In genomic region chr2:5319138-5319537, GRCm38 (mm10) we compare ENCODE assay signal across 23 mouse cellular contexts.
DNase-seq lines count a peak whose midpoint lies in the region; ATAC-seq and TF ChIP-seq lines count a peak whose summit lies in the region.
"Had no signal": no experiment of that assay in that cellular context is flagged by ENCODE, and none has a peak within 500 bp of the region (broad histone marks: within the 10 kb centered on the region; RNA-seq: fewer than 3 reads in every experiment).

No protein-coding gene starts in this region.

- H3K27ac ChIP-seq in CH12.LX (ENCODE audit: insufficient read depth, low read depth): no peak overlapping the region
- H3K27ac ChIP-seq: embryonic facial prominence, embryonic 10.5 days; embryonic facial prominence, embryonic 12.5 days; forebrain, embryonic 13.5 days; forebrain, embryonic 15.5 days had no signal

- no peak for TF ChIP-seq RAD21 in CH12.LX (IDR thresholded peaks at IDR 0.05; ENCODE audit: low read depth, low read length)

- TF ChIP-seq CTCF in CH12.LX (conservative IDR thresholded peaks at IDR 0.05 in 1 of 2, IDR thresholded peaks at IDR 0.05 in 1 of 2; ENCODE audit: low read depth in 2 of 2, low read length in 2 of 2): no peak

- H3K27me3 ChIP-seq in CH12.LX (replicated peaks): no peaks in the 10 kb centered on the region
- H3K27me3 ChIP-seq: embryonic facial prominence, embryonic 12.5 days; forebrain, embryonic 13.5 days; forebrain, embryonic 15.5 days; Patski had no signal

- in situ Hi-C loops in CH12.LX (cut with MboI; ENCODE audit: low pct_ligation_motif_present, low pct_unique_long_range_greater_than_20kb, low sequenced_read_pairs): no loop called here

- no peak for TF ChIP-seq POLR2A in CH12.LX (IDR thresholded peaks at IDR 0.05; ENCODE audit: low read depth, low read length)

- peak; percentile 45; the same call in 1 of the 2 replicates for ATAC-seq in frontal cortex, adult (ENCODE audit: low TSS enrichment)
- ATAC-seq: activated CD4-positive, CD25-positive, alpha-beta regulatory T cell, adult 4 months; CD4-positive, CD25-positive, alpha-beta regulatory T cell, adult 4 months; forebrain, embryonic 13.5 days; forebrain, embryonic 15.5 days; forebrain, postnatal 0 days; Patski had no signal

- no peaks in the 10 kb centered on the region for H3K9me3 ChIP-seq in CH12.LX (replicated peaks; ENCODE audit: low read length)
- H3K9me3 ChIP-seq: embryonic facial prominence, embryonic 10.5 days; embryonic facial prominence, embryonic 12.5 days; forebrain, embryonic 13.5 days; forebrain, embryonic 15.5 days had no signal

- H3K4me1 ChIP-seq in CH12.LX (ENCODE audit: control insufficient read depth in 1 of 2, insufficient read depth in 2 of 2): peaks cover 7 to 21% of the 10 kb centered on the region in 2 experiments; a peak in 3 of 4 replicates
- H3K4me1 ChIP-seq: embryonic facial prominence, embryonic 12.5 days had no signal

- H3K4me3 ChIP-seq in CH12.LX (replicated peaks in 1 of 3; ENCODE audit: low read depth in 2 of 3, low read length in 2 of 3, poor library complexity in 1 of 3): no peak overlapping the region
- H3K4me3 ChIP-seq: embryonic facial prominence, embryonic 10.5 days; embryonic facial prominence, embryonic 12.5 days; forebrain, embryonic 13.5 days; forebrain, embryonic 15.5 days had no signal

- no peak for DNase-seq in frontal cortex, postnatal 14 days (ENCODE audit: low spot score in 2 of 2)
- DNase-seq in CH12.LX (ENCODE audit: extremely low read depth): peak; percentile 31
- DNase-seq in brain, adult 2 months (ENCODE audit: low read depth, low spot score): peak; percentile 45
- DNase-seq in telencephalon, adult 2 months (ENCODE audit: low read depth, low spot score): peak; percentile 55
- DNase-seq in kidney, postnatal 4 days: no peak
- no peak for DNase-seq in spleen, adult 12 weeks (ENCODE audit: low spot score)
- DNase-seq: adrenal gland, adult 8-10 months; adrenal gland, postnatal 14 days; B cell, adult 2 months; cerebellum, adult 11-12 months; cerebellum, adult 2 months; cerebellum, adult 9-10 months; cerebellum, postnatal 10 days; cerebellum, postnatal 25 days; forebrain, postnatal 0 days had no signal

- H3K79me2 ChIP-seq in CH12.LX (replicated peaks; ENCODE audit: control insufficient read depth, extremely low read depth, insufficient read depth, poor library complexity, severe bottlenecking): no peaks in the 10 kb centered on the region

- dilution Hi-C loops in CH12.LX (cut with MboI; ENCODE audit: extremely low pct_ligation_motif_present, extremely low pct_unique_long_range_greater_than_20kb, low sequenced_read_pairs): no loop called here

- TF ChIP-seq EP300 in CH12.LX (IDR thresholded peaks at IDR 0.05; ENCODE audit: low read length): no peak

- no peak overlapping the region for H3K9ac ChIP-seq in CH12.LX (ENCODE audit: insufficient read depth, low read depth)
- H3K9ac ChIP-seq: embryonic facial prominence, embryonic 12.5 days; forebrain, embryonic 13.5 days; forebrain, embryonic 15.5 days; forebrain, postnatal 0 days had no signal

- no peak overlapping the region for H3K4me2 ChIP-seq in CH12.LX (ENCODE audit: insufficient read depth, low read depth, poor library complexity, severe bottlenecking)
- H3K4me2 ChIP-seq: embryonic facial prominence, embryonic 12.5 days; forebrain, embryonic 13.5 days; forebrain, embryonic 15.5 days had no signal

- peaks cover 0 to 14% of the 10 kb centered on the region in 2 experiments for H3K36me3 ChIP-seq in CH12.LX (replicated peaks in 1 of 2; ENCODE audit: control insufficient read depth in 1 of 2, insufficient read depth in 1 of 2, low read length in 1 of 2)
- H3K36me3 ChIP-seq: embryonic facial prominence, embryonic 10.5 days; embryonic facial prominence, embryonic 12.5 days; forebrain, embryonic 15.5 days had no signal

TF ChIP-seq in CH12.LX, 34 proteins besides CTCF, POLR2A, EP300 and RAD21:
- no peak for TF ChIP-seq GABPA (IDR thresholded peaks at IDR 0.05; ENCODE audit: insufficient replicate concordance, low read depth, low read length)
- TF ChIP-seq ETS1 (conservative IDR thresholded peaks at IDR 0.05; ENCODE audit: low read depth, low read length): no peak
- TF ChIP-seq CHD1 (IDR thresholded peaks at IDR 0.05; ENCODE audit: low read depth, low read length): no peak
- no peak for TF ChIP-seq CHD2 (IDR thresholded peaks at IDR 0.05; ENCODE audit: low read length)
- TF ChIP-seq NELFE (IDR thresholded peaks at IDR 0.05; ENCODE audit: low read depth, low read length): no peak
- TF ChIP-seq MYC (IDR thresholded peaks at IDR 0.05; ENCODE audit: low read depth, low read length): no peak
- no peak for TF ChIP-seq POLR2AphosphoS2 (IDR thresholded peaks at IDR 0.05; ENCODE audit: low read depth, low read length)
- no peak for TF ChIP-seq ZKSCAN1 (IDR thresholded peaks at IDR 0.05; ENCODE audit: borderline replicate concordance, low read depth, low read length)
- TF ChIP-seq E2F4 (IDR thresholded peaks at IDR 0.05; ENCODE audit: insufficient replicate concordance, low read depth, low read length): no peak
- no peak for TF ChIP-seq USF2 (conservative IDR thresholded peaks at IDR 0.05; ENCODE audit: low read depth, low read length)
- no peak for TF ChIP-seq ZNF384 (IDR thresholded peaks at IDR 0.05; ENCODE audit: low read depth, low read length)
- no peak for TF ChIP-seq TCF12 (IDR thresholded peaks at IDR 0.05; ENCODE audit: low read depth, low read length)
- TF ChIP-seq MXI1 (IDR thresholded peaks at IDR 0.05; ENCODE audit: low read depth, low read length): no peak
- no peak for TF ChIP-seq MAZ (IDR thresholded peaks at IDR 0.05; ENCODE audit: low read depth, low read length)
- TF ChIP-seq SMC3 (IDR thresholded peaks at IDR 0.05; ENCODE audit: low read depth, low read length): no peak
- TF ChIP-seq KAT2A (IDR thresholded peaks at IDR 0.05; ENCODE audit: insufficient replicate concordance, low read length): no peak
- TF ChIP-seq TBP (conservative IDR thresholded peaks at IDR 0.05; ENCODE audit: low read depth, low read length): no peak
- TF ChIP-seq UBTF (IDR thresholded peaks at IDR 0.05; ENCODE audit: low read depth, low read length): no peak

Comparison
In these comparisons a context has a peak if more than half of its experiments do, and no peak if none do; other contexts are left out.
1. DNase-seq: peak in CH12.LX (single experiment), brain, adult 2 months (single experiment) and telencephalon, adult 2 months (single experiment); none in frontal cortex, postnatal 14 days (0 of 2), kidney, postnatal 4 days (0 of 2) and spleen, adult 12 weeks (single experiment).